Mouse (Mus musculus) erythroblast, embryonic 14.5 days (primary cell): ENCODE measurements around the gene Vamp2. TPM values are rescaled to one million over a fixed set of nuclear protein-coding genes. Genes with fewer than 3 reads are reported as not detected.

Experiments
- H3K27me3 ChIP-seq: 2 replicates; pipeline ENCODE4 v1.6.1; 2012; ENCODE audit warnings: inconsistent platforms; ENCODE audit not compliant: control insufficient read depth
- H3K36me3 ChIP-seq: 2 replicates; pipeline ENCODE4 v1.6.1; 2012; ENCODE audit warnings: mild to moderate bottlenecking, inconsistent platforms; ENCODE audit not compliant: control insufficient read depth
- H3K4me1 ChIP-seq: 2 replicates; pipeline ENCODE4 v1.6.1; 2012; ENCODE audit warnings: inconsistent platforms; ENCODE audit not compliant: control insufficient read depth
- H3K4me3 ChIP-seq: replicated peaks from 2 replicates; pipeline ENCODE3; 2012; ENCODE audit warnings: moderate library complexity, mild to moderate bottlenecking, inconsistent platforms
- H3K9me3 ChIP-seq: 2 replicates; pipeline ENCODE4 v1.6.1; 2012; ENCODE audit warnings: low read length, inconsistent platforms, mixed read lengths; ENCODE audit not compliant: control insufficient read depth
- GATA1 ChIP-seq: IDR thresholded peaks from 2 replicates; pipeline ENCODE4 v1.6.1; 2012; ENCODE audit warnings: low read length, inconsistent platforms, mixed read lengths
- TAL1 ChIP-seq: IDR thresholded peaks from 3 replicates; pipeline ENCODE4 v1.6.1; 2012; ENCODE audit warnings: low read length, inconsistent platforms, mixed read lengths
- polyA plus RNA-seq: library from polyadenylated mRNA; stranded (reverse); fragments of >175 nt; gene quantifications from 2 replicates; pipeline ENCODE4 v1.2.3, GENCODE M21; 2012

Vamp2 gene
- polyA plus RNA-seq, 1 experiment, result 7.9 TPM

DNA sequence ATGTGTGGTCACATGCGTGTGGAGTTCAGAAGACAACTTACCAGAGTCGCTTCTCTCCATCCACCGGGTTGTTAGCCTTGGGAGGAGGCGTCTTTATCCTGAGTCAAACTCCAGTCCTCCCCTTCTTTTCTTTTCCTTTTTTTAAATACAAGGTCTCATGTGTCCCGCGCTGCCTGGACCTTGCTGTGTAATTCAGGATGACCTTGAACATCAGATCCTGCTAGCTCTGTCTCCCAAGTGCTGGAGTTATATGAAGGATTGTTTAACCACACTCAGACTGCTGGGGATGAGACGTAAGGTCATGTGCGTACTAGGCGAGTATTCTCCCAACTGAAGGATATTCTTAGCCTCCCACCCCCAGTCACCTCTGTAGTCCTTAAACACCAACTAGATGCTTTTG, 11.0 kb upstream of the Vamp2 start:
- TF ChIP-seq TAL1 (no peak), GATA1 (no peak)
- no peaks in the 10 kb centered on the region; the same call in 1 of the 2 replicates for H3K27me3 ChIP-seq
- H3K9me3 ChIP-seq, result no peaks in the 10 kb centered on the region
- H3K36me3 ChIP-seq, result no peaks in the 10 kb centered on the region
- H3K4me3 ChIP-seq, result no peak overlapping the region
- peaks cover 39% of the 10 kb centered on the region for H3K4me1 ChIP-seq

DNA sequence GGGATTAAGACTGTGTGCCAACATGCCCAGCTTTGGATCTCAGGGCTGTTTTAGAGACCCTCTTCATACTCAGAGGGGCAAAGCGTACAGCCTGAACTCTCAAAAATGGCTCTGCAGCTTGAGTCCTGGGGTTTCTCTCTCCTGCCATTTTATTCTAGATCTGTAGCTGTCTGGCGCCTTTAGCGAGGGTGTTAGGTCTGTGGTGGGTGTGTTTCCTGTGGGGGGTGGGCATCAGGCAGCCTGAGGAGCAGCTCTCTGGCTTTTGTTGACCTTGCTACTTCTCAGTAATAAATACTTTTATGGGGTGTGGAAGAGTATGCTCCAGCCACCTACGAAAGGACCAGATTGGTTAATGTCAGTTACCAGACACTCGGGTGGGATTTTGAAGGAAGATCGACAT, 10.2 kb upstream of the Vamp2 start:
- no peaks in the 10 kb centered on the region for H3K9me3 ChIP-seq
- H3K4me3 ChIP-seq, result no peak overlapping the region
- no peaks in the 10 kb centered on the region; the same call in 1 of the 2 replicates for H3K27me3 ChIP-seq
- peaks cover 33% of the 10 kb centered on the region for H3K4me1 ChIP-seq
- no peaks in the 10 kb centered on the region for H3K36me3 ChIP-seq
- TF ChIP-seq TAL1 (no peak), GATA1 (no peak)

DNA sequence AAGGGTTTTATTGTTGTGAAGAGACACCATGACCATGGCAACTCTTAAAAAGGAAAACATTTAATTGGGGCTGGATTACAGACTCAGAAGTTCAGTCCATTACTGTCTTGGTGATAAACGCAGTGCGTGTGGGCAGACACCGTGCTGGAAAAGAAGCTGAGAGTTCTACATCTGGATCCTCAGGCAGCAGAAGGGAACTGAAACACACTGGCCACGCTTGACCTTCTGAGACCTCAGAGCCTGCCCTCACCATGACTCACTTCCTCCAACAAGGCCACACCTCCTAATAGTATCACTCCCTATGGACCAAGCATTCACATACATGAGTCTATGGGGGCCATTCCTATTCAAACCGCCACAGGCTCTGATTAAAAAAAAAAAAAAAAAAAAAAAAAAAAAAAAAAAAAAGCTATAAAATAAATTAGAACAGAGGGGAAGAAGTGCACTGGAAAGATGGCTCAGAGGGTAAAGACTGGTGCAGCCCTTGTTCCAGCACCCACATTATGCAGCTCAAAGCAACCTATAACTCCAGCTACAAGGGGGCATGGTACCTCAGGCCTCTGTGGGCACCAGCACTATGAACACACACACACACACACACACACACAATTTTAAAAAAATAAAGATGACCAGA, 9.4 kb upstream of the Vamp2 start:
- Histone ChIP-seq H3K4me3 (no peak overlapping the region), H3K27me3 (no peaks in the 10 kb centered on the region; the same call in 1 of the 2 replicates), H3K4me1 (peaks cover 24% of the 10 kb centered on the region), H3K9me3 (no peaks in the 10 kb centered on the region), H3K36me3 (no peaks in the 10 kb centered on the region)
- no peak for TF ChIP-seq TAL1
- TF ChIP-seq GATA1, result no peak

DNA sequence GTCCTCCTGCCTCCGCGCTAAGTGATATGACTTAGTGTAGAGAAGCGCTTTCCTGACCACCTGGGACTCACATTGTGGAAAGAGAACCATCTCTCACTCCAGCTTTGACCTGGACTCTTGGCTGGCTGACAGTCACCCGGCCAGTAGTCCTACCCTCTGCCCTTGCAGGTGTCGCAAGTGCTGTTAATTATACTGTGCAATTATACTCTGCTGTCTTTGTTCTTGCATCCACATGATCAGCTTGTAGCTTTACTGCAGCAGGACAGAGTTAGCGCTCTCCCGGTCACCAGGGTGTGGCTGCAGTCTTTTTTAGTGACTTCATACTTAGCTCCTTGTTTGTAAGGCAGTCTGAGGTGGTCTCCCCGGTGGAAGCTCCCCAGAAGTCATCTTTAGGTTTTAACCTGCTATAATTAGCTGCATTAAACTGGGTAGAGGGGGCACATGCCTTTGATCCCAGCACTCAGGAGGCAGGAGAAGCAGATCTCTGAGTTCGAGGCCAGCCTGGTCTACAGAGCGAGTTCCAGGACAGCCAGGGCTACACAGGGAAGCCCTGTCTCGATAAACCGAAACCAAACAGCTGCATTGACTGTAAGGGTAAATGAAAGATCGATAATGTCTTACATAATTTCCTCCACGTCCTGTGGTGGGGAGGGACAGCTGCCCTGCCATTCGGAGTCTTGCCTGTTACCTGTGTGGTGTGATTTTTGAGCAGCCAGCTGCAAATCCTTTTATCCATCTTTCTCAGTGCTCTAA, 8.0 kb upstream of the Vamp2 start:
- TF ChIP-seq GATA1 (no peak), TAL1 (no peak)
- Histone ChIP-seq H3K4me1 (peaks cover 12% of the 10 kb centered on the region), H3K4me3 (no peak overlapping the region), H3K36me3 (no peaks in the 10 kb centered on the region), H3K9me3 (no peaks in the 10 kb centered on the region), H3K27me3 (no peaks in the 10 kb centered on the region; the same call in 1 of the 2 replicates)

DNA sequence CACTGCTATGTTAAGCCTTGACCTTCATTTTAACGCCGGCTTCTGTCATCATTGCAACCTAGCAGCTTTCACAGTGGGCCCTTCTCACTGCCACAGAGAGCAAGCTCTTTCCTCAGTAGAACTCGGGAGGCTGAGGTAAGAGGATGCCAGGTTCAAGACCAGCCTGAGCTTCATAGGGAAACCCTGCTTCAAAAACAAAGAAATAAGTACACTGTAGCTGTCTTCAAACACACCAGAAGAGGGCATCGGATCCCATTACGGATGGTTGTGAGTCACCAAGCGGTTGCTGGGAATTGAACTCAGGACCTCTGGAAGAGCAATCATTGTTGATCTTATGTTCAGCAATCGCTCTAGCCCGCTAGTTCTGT, 7.5 kb upstream of the Vamp2 start:
- TF ChIP-seq GATA1, result no peak
- no peak for TF ChIP-seq TAL1
- Histone ChIP-seq H3K27me3 (no peaks in the 10 kb centered on the region; the same call in 1 of the 2 replicates), H3K4me3 (no peak overlapping the region), H3K36me3 (no peaks in the 10 kb centered on the region), H3K4me1 (peaks cover 11% of the 10 kb centered on the region), H3K9me3 (no peaks in the 10 kb centered on the region)

DNA sequence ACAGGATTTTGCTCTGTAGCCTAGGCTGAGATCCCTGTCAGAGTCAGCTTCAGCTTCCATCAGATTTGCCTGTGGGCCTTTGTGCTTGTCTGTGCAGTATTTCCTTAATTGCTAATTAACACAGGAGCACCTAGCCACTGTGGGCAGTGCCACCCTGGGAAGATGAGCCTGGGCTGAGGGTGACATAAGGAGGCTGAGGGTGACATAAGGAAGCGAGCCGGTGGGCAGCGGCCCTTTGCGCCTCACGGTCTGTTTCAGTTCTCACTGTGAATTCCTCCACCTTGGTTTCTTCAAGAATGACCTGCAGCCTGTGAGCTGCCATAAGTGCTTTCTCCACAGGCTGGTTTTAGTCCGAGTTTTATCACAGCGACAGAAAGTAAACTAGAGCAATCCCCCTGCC, 6.7 kb upstream of the Vamp2 start:
- Histone ChIP-seq H3K4me1 (peaks cover 5% of the 10 kb centered on the region), H3K36me3 (no peaks in the 10 kb centered on the region), H3K4me3 (no peak overlapping the region), H3K9me3 (no peaks in the 10 kb centered on the region), H3K27me3 (no peaks in the 10 kb centered on the region; the same call in 1 of the 2 replicates)
- TF ChIP-seq TAL1 (no peak), GATA1 (no peak)

DNA sequence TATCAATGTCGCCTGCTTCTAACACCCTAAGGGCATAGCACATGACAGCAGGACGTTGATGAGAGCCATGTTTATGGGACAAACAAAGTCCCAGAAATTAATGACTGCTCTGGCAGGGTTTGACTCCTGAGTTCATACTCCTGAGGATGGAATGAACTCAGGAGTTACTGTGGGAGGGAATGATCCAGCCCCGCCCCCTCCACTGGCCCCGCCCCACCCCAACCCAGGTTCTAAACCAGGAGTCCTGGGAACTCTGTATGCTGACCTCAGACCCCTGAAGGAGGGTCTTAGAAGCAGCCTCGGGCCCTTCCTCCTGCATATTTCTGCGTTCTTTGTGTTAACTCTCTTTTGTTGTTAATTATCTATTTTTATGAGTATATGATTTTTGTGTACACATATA, 2.7 kb upstream of the Vamp2 start:
- H3K4me1 ChIP-seq, result peaks cover 35% of the 10 kb centered on the region
- TF ChIP-seq TAL1, result no peak
- TF ChIP-seq GATA1, result no peak
- peaks cover 14% of the 10 kb centered on the region for H3K36me3 ChIP-seq
- H3K4me3 ChIP-seq, result no peak overlapping the region
- no peaks in the 10 kb centered on the region for H3K9me3 ChIP-seq
- no peaks in the 10 kb centered on the region; the same call in 1 of the 2 replicates for H3K27me3 ChIP-seq

DNA sequence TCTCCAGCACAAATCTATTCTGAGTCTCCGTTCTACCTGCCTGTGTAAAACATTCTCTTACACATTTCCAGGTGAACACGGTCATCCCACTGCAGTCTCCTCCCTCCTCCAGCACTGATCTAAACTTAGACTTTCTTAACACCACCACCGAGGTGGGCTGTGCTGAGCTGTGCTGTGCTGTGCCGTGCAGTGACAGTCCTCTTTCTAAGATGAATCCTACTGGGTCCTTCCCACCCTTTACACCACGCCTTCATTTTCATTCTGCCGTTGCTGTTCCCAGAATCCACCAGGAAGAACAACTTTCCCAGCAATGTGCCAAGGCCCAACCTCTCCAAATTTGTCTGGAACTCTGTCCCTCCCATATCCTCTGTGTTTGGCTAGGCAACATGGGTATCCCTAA, 1.9 kb upstream of the Vamp2 start:
- Histone ChIP-seq H3K27me3 (no peaks in the 10 kb centered on the region; the same call in 1 of the 2 replicates), H3K36me3 (peaks cover 22% of the 10 kb centered on the region), H3K4me3 (no peak overlapping the region), H3K4me1 (peaks cover 42% of the 10 kb centered on the region), H3K9me3 (no peaks in the 10 kb centered on the region)
- no peak for TF ChIP-seq TAL1
- TF ChIP-seq GATA1, result no peak

DNA sequence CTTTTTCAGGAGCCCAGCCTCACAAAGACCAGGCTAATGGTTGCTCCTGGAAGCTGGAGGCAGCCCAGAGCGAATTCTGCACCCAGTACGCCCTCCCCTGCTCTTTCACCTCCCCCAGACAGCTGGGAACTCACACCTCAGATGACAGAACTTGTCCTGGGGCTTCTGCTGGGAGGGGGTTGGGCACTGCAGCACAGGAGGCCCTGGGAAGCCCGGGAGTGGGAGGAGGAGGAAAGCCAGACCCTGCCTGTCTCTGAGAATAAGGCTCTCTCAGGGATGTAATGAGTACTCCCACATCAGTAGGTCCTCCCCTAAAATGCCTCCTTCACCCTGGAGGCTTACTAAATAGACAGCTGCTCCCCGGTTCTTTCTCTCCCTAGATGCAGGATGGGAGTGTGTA, 1.2 kb upstream of the Vamp2 start:
- TF ChIP-seq TAL1 (no peak), GATA1 (no peak)
- H3K9me3 ChIP-seq, result no peaks in the 10 kb centered on the region
- H3K4me1 ChIP-seq, result peaks cover 49% of the 10 kb centered on the region
- no peaks in the 10 kb centered on the region; the same call in 1 of the 2 replicates for H3K27me3 ChIP-seq
- peaks cover 29% of the 10 kb centered on the region for H3K36me3 ChIP-seq
- H3K4me3 ChIP-seq, result no peak overlapping the region
